Mouse (Mus musculus): ENCODE data around the gene Cpt2. TPM values are rescaled to one million over a fixed set of nuclear protein-coding genes. Genes with fewer than 3 reads are reported as not detected.

Cpt2 gene
- polyA plus RNA-seq, 1 experiment from 2014 or later: 43.7 TPM

GRCm38 (mm10) chr4:107928726-107929125 lies 5.3 kb upstream of the Cpt2 start:
- Histone ChIP-seq H3K4me1 (replicated peaks; ENCODE audit: control insufficient read depth, insufficient read depth, low read length) (no peaks in the 10 kb centered on the region), H3K36me3 (ENCODE audit: control insufficient read depth, insufficient read depth, low read length) (no peaks in the 10 kb centered on the region)
- ATAC-seq (ENCODE audit: low read depth): no peak

DNA sequence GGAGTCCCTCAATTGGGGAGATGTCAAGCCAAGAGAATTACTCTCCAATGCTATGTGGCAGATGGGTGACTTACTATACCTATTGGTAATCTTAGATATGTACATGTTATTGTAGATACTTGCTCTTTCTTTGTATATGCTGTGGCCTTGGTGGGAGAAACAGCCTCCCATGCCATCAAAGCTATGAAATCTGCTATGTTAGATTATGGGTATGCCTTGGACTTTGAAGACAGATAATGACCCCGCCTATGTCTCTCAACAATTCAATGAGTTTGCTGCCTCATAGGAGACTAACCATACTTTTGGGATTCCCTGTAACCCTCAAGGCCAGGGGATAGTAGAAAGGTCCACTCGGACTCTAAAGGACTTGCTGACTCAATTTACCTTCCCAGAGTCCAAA lies 4.9 kb upstream of the Cpt2 start:
- WGBS: 56% methylated on average over 2 of the region's 2 CpGs
- Histone ChIP-seq H3K4me1 (replicated peaks; ENCODE audit: control insufficient read depth, insufficient read depth, low read length) (no peaks in the 10 kb centered on the region), H3K36me3 (ENCODE audit: control insufficient read depth, insufficient read depth, low read length) (no peaks in the 10 kb centered on the region), H3K9ac (ENCODE audit: low read length) (no peak overlapping the region), H3K4me2 (ENCODE audit: low read depth, low read length) (no peak overlapping the region), H3K27me3 (ENCODE audit: control insufficient read depth, insufficient read depth, low read depth, low read length) (no peaks in the 10 kb centered on the region), H3K27ac (ENCODE audit: low read length) (no peak overlapping the region), H3K4me3 (ENCODE audit: low read length) (no peak overlapping the region), H3K9me3 (ENCODE audit: control insufficient read depth, low read length) (no peaks in the 10 kb centered on the region)
- ATAC-seq (ENCODE audit: low read depth): no peak

More at GRCm38 (mm10) chr4:107928726-107929125, 5.3 kb upstream of the Cpt2 start:
- 76% methylated on average over 2 of the region's 2 CpGs for WGBS
- no peak overlapping the region for H3K4me2 ChIP-seq (ENCODE audit: low read depth, low read length)
- H3K9ac ChIP-seq (ENCODE audit: low read length): no peak overlapping the region
- H3K4me3 ChIP-seq (ENCODE audit: low read length): no peak overlapping the region
- H3K27me3 ChIP-seq (ENCODE audit: control insufficient read depth, insufficient read depth, low read depth, low read length): no peaks in the 10 kb centered on the region
- no peaks in the 10 kb centered on the region for H3K9me3 ChIP-seq (ENCODE audit: control insufficient read depth, low read length)
- no peak overlapping the region for H3K27ac ChIP-seq (ENCODE audit: low read length)

- Histone ChIP-seq H3K9me3 (ENCODE audit: control insufficient read depth, low read length) (no peaks in the 10 kb centered on the region), H3K4me1 (replicated peaks; ENCODE audit: control insufficient read depth, insufficient read depth, low read length) (peaks cover 19% of the 10 kb centered on the region), H3K4me2 (ENCODE audit: low read depth, low read length) (peak overlapping the region; percentile 60), H3K4me3 (ENCODE audit: low read length) (peak overlapping the region; percentile 77), H3K27ac (ENCODE audit: low read length) (peak overlapping the region; percentile 75; the same call in 1 of the 2 replicates), H3K36me3 (ENCODE audit: control insufficient read depth, insufficient read depth, low read length) (no peaks in the 10 kb centered on the region), H3K27me3 (ENCODE audit: control insufficient read depth, insufficient read depth, low read depth, low read length) (no peaks in the 10 kb centered on the region), H3K9ac (ENCODE audit: low read length) (peak overlapping the region; percentile 40; the same call in 1 of the 2 replicates)
- WGBS: 44% methylated on average over 7 of the region's 7 CpGs
- ATAC-seq (ENCODE audit: low read depth): no peak
Measured at GRCm38 (mm10) chr4:107923803-107924194, 389 bp upstream of the Cpt2 start.

GRCm38 (mm10) chr4:107921952-107922351 lies 1.5 kb downstream of the Cpt2 start:
- Histone ChIP-seq H3K36me3 (ENCODE audit: control insufficient read depth, insufficient read depth, low read length) (no peaks in the 10 kb centered on the region), H3K4me1 (replicated peaks; ENCODE audit: control insufficient read depth, insufficient read depth, low read length) (peaks cover 19% of the 10 kb centered on the region), H3K27me3 (ENCODE audit: control insufficient read depth, insufficient read depth, low read depth, low read length) (no peaks in the 10 kb centered on the region), H3K9ac (ENCODE audit: low read length) (peak overlapping the region; percentile 29; the same call in 1 of the 2 replicates), H3K27ac (ENCODE audit: low read length) (no peak overlapping the region), H3K4me3 (ENCODE audit: low read length) (peak overlapping the region; percentile 77), H3K4me2 (ENCODE audit: low read depth, low read length) (peak overlapping the region; percentile 60), H3K9me3 (ENCODE audit: control insufficient read depth, low read length) (no peaks in the 10 kb centered on the region)
- WGBS: 45% methylated on average over 4 of the region's 4 CpGs
- no peak for ATAC-seq (ENCODE audit: low read depth)

DNA sequence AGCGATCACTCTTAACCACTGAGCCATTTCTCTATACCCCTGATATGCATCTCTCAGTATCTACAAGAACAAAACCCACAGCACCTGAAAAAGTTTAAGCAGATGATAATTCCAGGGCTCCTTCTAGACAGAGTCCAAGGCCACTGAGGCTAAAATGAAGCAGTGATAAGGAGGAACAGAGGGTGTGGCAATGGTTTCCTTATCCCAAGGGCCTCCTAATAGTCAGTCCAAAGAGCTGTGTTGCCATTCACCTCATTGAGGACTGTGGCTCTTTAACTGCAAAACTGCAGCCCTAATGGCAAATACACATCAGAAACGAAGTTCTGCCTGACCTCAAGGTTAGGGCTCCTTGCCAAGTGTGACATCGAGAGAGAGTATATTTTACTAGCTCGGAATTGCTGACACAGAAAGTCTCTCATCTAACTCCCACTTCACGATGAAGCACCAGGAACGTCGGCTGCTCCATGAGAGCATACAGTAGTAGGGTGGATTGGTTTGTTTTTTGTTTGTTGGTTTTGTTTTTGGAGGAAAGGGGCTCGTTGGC lies 2.2 kb downstream of the Cpt2 start:
- no peak for ATAC-seq (ENCODE audit: low read depth)
- 43% methylated on average over 8 of the region's 8 CpGs for WGBS
- H3K27ac ChIP-seq (ENCODE audit: low read length): no peak overlapping the region
- H3K4me1 ChIP-seq (replicated peaks; ENCODE audit: control insufficient read depth, insufficient read depth, low read length): peaks cover 19% of the 10 kb centered on the region
- H3K9me3 ChIP-seq (ENCODE audit: control insufficient read depth, low read length): no peaks in the 10 kb centered on the region
- no peak overlapping the region for H3K9ac ChIP-seq (ENCODE audit: low read length)
- no peak overlapping the region for H3K4me3 ChIP-seq (ENCODE audit: low read length)
- H3K36me3 ChIP-seq (ENCODE audit: control insufficient read depth, insufficient read depth, low read length): no peaks in the 10 kb centered on the region
- 0 out of 2 replicates have a peak overlapping the region, but pooled peaks have one; percentile 60 for H3K4me2 ChIP-seq (ENCODE audit: low read depth, low read length)
- H3K27me3 ChIP-seq (ENCODE audit: control insufficient read depth, insufficient read depth, low read depth, low read length): no peaks in the 10 kb centered on the region

DNA sequence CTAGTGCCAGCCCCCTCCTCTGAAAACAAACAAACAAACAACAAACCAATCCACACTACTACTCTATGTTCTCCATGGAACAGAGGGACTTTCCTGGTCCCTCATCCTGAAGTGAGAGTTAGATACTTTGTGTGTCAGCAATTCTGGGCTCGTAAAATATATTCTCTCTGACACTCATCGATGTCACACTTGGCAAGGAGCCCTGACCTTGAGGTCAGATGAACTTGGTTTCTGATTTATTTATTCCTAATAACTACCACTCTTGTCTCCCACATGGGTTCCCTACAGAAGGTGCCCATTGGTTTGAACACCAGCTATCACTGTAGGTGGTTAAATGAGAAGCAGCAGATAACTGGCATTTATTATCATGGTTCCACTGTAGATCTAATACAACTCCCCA lies 3.1 kb downstream of the Cpt2 start:
- Histone ChIP-seq H3K9me3 (ENCODE audit: control insufficient read depth, low read length) (no peaks in the 10 kb centered on the region), H3K9ac (ENCODE audit: low read length) (no peak overlapping the region), H3K36me3 (ENCODE audit: control insufficient read depth, insufficient read depth, low read length) (no peaks in the 10 kb centered on the region), H3K4me1 (replicated peaks; ENCODE audit: control insufficient read depth, insufficient read depth, low read length) (peaks cover 19% of the 10 kb centered on the region), H3K4me2 (ENCODE audit: low read depth, low read length) (no peak overlapping the region), H3K4me3 (ENCODE audit: low read length) (no peak overlapping the region), H3K27ac (ENCODE audit: low read length) (no peak overlapping the region), H3K27me3 (ENCODE audit: control insufficient read depth, insufficient read depth, low read depth, low read length) (no peaks in the 10 kb centered on the region)
- 71% methylated on average over 2 of the region's 2 CpGs for WGBS
- ATAC-seq (ENCODE audit: low read depth): no peak

DNA sequence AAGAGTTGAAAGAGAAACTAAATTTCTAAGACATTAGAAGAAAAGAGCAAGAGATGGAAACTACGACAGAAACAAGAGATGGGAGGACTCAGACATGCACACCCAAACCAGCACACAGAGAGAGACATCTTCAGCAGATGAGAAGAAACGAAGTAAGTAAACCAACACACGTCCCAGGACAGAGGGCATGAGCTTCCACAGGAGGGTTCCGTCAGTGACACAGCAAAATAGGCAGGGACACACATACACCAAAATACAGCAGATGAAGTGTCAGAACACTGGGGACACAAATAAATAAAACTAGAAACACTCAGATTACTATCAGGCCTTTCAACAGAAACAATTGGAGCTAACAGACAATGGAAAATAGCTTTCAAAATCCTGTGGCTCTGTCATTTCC lies 13.4 kb downstream of the Cpt2 start:
- Histone ChIP-seq H3K4me2 (ENCODE audit: low read depth, low read length) (no peak overlapping the region), H3K36me3 (ENCODE audit: control insufficient read depth, insufficient read depth, low read length) (peaks cover 35% of the 10 kb centered on the region), H3K4me3 (ENCODE audit: low read length) (no peak overlapping the region), H3K4me1 (replicated peaks; ENCODE audit: control insufficient read depth, insufficient read depth, low read length) (no peaks in the 10 kb centered on the region), H3K9ac (ENCODE audit: low read length) (no peak overlapping the region), H3K27me3 (ENCODE audit: control insufficient read depth, insufficient read depth, low read depth, low read length) (no peaks in the 10 kb centered on the region), H3K9me3 (ENCODE audit: control insufficient read depth, low read length) (no peaks in the 10 kb centered on the region), H3K27ac (ENCODE audit: low read length) (no peak overlapping the region; the same call in 1 of the 2 replicates)
- WGBS: 74% methylated on average over 4 of the region's 4 CpGs
- ATAC-seq (ENCODE audit: low read depth): peak; percentile 65

- H3K4me3 ChIP-seq (ENCODE audit: low read length): no peak overlapping the region
- no peaks in the 10 kb centered on the region for H3K9me3 ChIP-seq (ENCODE audit: control insufficient read depth, low read length)
- H3K4me2 ChIP-seq (ENCODE audit: low read depth, low read length): no peak overlapping the region
- peaks cover 26% of the 10 kb centered on the region for H3K36me3 ChIP-seq (ENCODE audit: control insufficient read depth, insufficient read depth, low read length)
- no peak overlapping the region for H3K9ac ChIP-seq (ENCODE audit: low read length)
- no peaks in the 10 kb centered on the region for H3K27me3 ChIP-seq (ENCODE audit: control insufficient read depth, insufficient read depth, low read depth, low read length)
- no peaks in the 10 kb centered on the region for H3K4me1 ChIP-seq (replicated peaks; ENCODE audit: control insufficient read depth, insufficient read depth, low read length)
- ATAC-seq (ENCODE audit: low read depth): no peak
- 89% methylated on average over 9 of the region's 9 CpGs for WGBS
- no peak overlapping the region for H3K27ac ChIP-seq (ENCODE audit: low read length)
Measured at GRCm38 (mm10) chr4:107906561-107906960, 16.8 kb downstream of the Cpt2 start.

- Histone ChIP-seq H3K9me3 (ENCODE audit: control insufficient read depth, low read length) (no peaks in the 10 kb centered on the region), H3K36me3 (ENCODE audit: control insufficient read depth, insufficient read depth, low read length) (peaks cover 22% of the 10 kb centered on the region), H3K27me3 (ENCODE audit: control insufficient read depth, insufficient read depth, low read depth, low read length) (no peaks in the 10 kb centered on the region), H3K4me2 (ENCODE audit: low read depth, low read length) (no peak overlapping the region), H3K4me3 (ENCODE audit: low read length) (no peak overlapping the region), H3K27ac (ENCODE audit: low read length) (no peak overlapping the region), H3K9ac (ENCODE audit: low read length) (no peak overlapping the region), H3K4me1 (replicated peaks; ENCODE audit: control insufficient read depth, insufficient read depth, low read length) (no peaks in the 10 kb centered on the region)
- 84% methylated on average over 10 of the region's 10 CpGs for WGBS
- no peak for ATAC-seq (ENCODE audit: low read depth)
Measured at GRCm38 (mm10) chr4:107904252-107904651, 19.2 kb downstream of the Cpt2 start.

- Histone ChIP-seq H3K9me3 (ENCODE audit: control insufficient read depth, low read length) (no peaks in the 10 kb centered on the region), H3K4me2 (ENCODE audit: low read depth, low read length) (no peak overlapping the region), H3K9ac (ENCODE audit: low read length) (no peak overlapping the region), H3K4me3 (ENCODE audit: low read length) (no peak overlapping the region), H3K36me3 (ENCODE audit: control insufficient read depth, insufficient read depth, low read length) (peaks cover 20% of the 10 kb centered on the region), H3K27ac (ENCODE audit: low read length) (no peak overlapping the region), H3K27me3 (ENCODE audit: control insufficient read depth, insufficient read depth, low read depth, low read length) (no peaks in the 10 kb centered on the region), H3K4me1 (replicated peaks; ENCODE audit: control insufficient read depth, insufficient read depth, low read length) (no peaks in the 10 kb centered on the region)
- 85% methylated on average over 3 of the region's 3 CpGs for WGBS
- no peak for ATAC-seq (ENCODE audit: low read depth)
Measured at GRCm38 (mm10) chr4:107900206-107900605, 23.2 kb downstream of the Cpt2 start.

Data from lung, embryonic 16.5 days (tissue).